Mouse (Mus musculus): Measurements from ENCODE around the gene Ush2a. TPM values are rescaled to one million over a fixed set of nuclear protein-coding genes. Genes with fewer than 3 reads are reported as not detected.
A peak's percentile ranks its signal among the peaks of the same experiment; 100 is the strongest.

Ush2a gene
- total and polyA plus RNA-seq, 2 experiments, result under 0.01 TPM

GRCm38 (mm10) chr1:188770828-188771227 lies 509.0 kb downstream of the Ush2a start:
- no peaks in the 10 kb centered on the region for H3K79me2 ChIP-seq (ENCODE audit: control insufficient read depth, insufficient read depth, low read length)
- TF ChIP-seq CTCF (IDR thresholded peaks at IDR 0.05; ENCODE audit: low read depth, low read length), result no peak
- TF ChIP-seq POLR2A (IDR thresholded peaks at IDR 0.05; ENCODE audit: extremely low read depth, insufficient read depth, low read length), result no peak
- no peak overlapping the region for H3K9ac ChIP-seq (ENCODE audit: low read depth, low read length)
- H3K4me3 ChIP-seq (ENCODE audit: insufficient read depth, low read depth, low read length), result no peak overlapping the region
- no peak for DNase-seq (ENCODE audit: extremely low read depth, low read depth, low spot score)
- H3K4me1 ChIP-seq (ENCODE audit: control insufficient read depth, insufficient read depth, low read length), result no peaks in the 10 kb centered on the region
- no peaks in the 10 kb centered on the region for H3K36me3 ChIP-seq (ENCODE audit: control insufficient read depth, insufficient read depth, low read length)
- WGBS, result 78% methylated on average over 1 of the region's 1 CpGs
- H3K27me3 ChIP-seq (ENCODE audit: control insufficient read depth, insufficient read depth, low read length), result no peaks in the 10 kb centered on the region
- no peak overlapping the region for H3K27ac ChIP-seq (replicated peaks; ENCODE audit: insufficient read depth, low read depth, low read length)

GRCm38 (mm10) chr1:188772516-188773229 lies 510.9 kb downstream of the Ush2a start:
- WGBS, result 88% methylated on average over 7 of the region's 7 CpGs
- DNase-seq (ENCODE audit: extremely low read depth, low read depth, low spot score), result no peak
- TF ChIP-seq POLR2A (IDR thresholded peaks at IDR 0.05; ENCODE audit: extremely low read depth, insufficient read depth, low read length) (no peak), CTCF (IDR thresholded peaks at IDR 0.05; ENCODE audit: low read depth, low read length) (no peak)
- Histone ChIP-seq H3K79me2 (ENCODE audit: control insufficient read depth, insufficient read depth, low read length) (no peaks in the 10 kb centered on the region), H3K36me3 (ENCODE audit: control insufficient read depth, insufficient read depth, low read length) (no peaks in the 10 kb centered on the region), H3K9ac (ENCODE audit: low read depth, low read length) (no peak overlapping the region), H3K27ac (replicated peaks; ENCODE audit: insufficient read depth, low read depth, low read length) (no peak overlapping the region), H3K4me3 (ENCODE audit: insufficient read depth, low read depth, low read length) (no peak overlapping the region), H3K4me1 (ENCODE audit: control insufficient read depth, insufficient read depth, low read length) (no peaks in the 10 kb centered on the region), H3K27me3 (ENCODE audit: control insufficient read depth, insufficient read depth, low read length) (no peaks in the 10 kb centered on the region)

- Histone ChIP-seq H3K79me2 (ENCODE audit: control insufficient read depth, insufficient read depth, low read length) (no peaks in the 10 kb centered on the region), H3K27me3 (ENCODE audit: control insufficient read depth, insufficient read depth, low read length) (no peaks in the 10 kb centered on the region), H3K9ac (ENCODE audit: low read depth, low read length) (no peak overlapping the region), H3K36me3 (ENCODE audit: control insufficient read depth, insufficient read depth, low read length) (no peaks in the 10 kb centered on the region), H3K27ac (replicated peaks; ENCODE audit: insufficient read depth, low read depth, low read length) (no peak overlapping the region), H3K4me3 (ENCODE audit: insufficient read depth, low read depth, low read length) (no peak overlapping the region), H3K4me1 (ENCODE audit: control insufficient read depth, insufficient read depth, low read length) (no peaks in the 10 kb centered on the region)
- 93% methylated on average over 7 of the region's 7 CpGs for WGBS
- no peak for DNase-seq (ENCODE audit: extremely low read depth, low read depth, low spot score)
- TF ChIP-seq CTCF (IDR thresholded peaks at IDR 0.05; ENCODE audit: low read depth, low read length) (no peak), POLR2A (IDR thresholded peaks at IDR 0.05; ENCODE audit: extremely low read depth, insufficient read depth, low read length) (no peak)
Measured at GRCm38 (mm10) chr1:188773631-188774030, 511.8 kb downstream of the Ush2a start.

GRCm38 (mm10) chr1:188777556-188778161 lies 515.8 kb downstream of the Ush2a start:
- TF ChIP-seq CTCF (IDR thresholded peaks at IDR 0.05; ENCODE audit: low read depth, low read length) (no peak), POLR2A (IDR thresholded peaks at IDR 0.05; ENCODE audit: extremely low read depth, insufficient read depth, low read length) (no peak)
- DNase-seq (ENCODE audit: extremely low read depth, low read depth, low spot score), result no peak
- 72% methylated on average over 8 of the region's 8 CpGs for WGBS
- H3K27ac ChIP-seq (replicated peaks; ENCODE audit: insufficient read depth, low read depth, low read length), result no peak overlapping the region
- H3K9ac ChIP-seq (ENCODE audit: low read depth, low read length), result no peak overlapping the region
- H3K4me3 ChIP-seq (ENCODE audit: insufficient read depth, low read depth, low read length), result no peak overlapping the region
- no peaks in the 10 kb centered on the region for H3K79me2 ChIP-seq (ENCODE audit: control insufficient read depth, insufficient read depth, low read length)
- H3K27me3 ChIP-seq (ENCODE audit: control insufficient read depth, insufficient read depth, low read length), result no peaks in the 10 kb centered on the region
- H3K36me3 ChIP-seq (ENCODE audit: control insufficient read depth, insufficient read depth, low read length), result no peaks in the 10 kb centered on the region
- H3K4me1 ChIP-seq (ENCODE audit: control insufficient read depth, insufficient read depth, low read length), result no peaks in the 10 kb centered on the region

GRCm38 (mm10) chr1:188785056-188785455 lies 523.2 kb downstream of the Ush2a start:
- whole genome bisulfite sequencing, result 92% methylated on average over 10 of the region's 10 CpGs
- Histone ChIP-seq H3K27ac (replicated peaks; ENCODE audit: insufficient read depth, low read depth, low read length) (no peak overlapping the region), H3K79me2 (ENCODE audit: control insufficient read depth, insufficient read depth, low read length) (no peaks in the 10 kb centered on the region), H3K4me1 (ENCODE audit: control insufficient read depth, insufficient read depth, low read length) (no peaks in the 10 kb centered on the region), H3K4me3 (ENCODE audit: insufficient read depth, low read depth, low read length) (no peak overlapping the region), H3K27me3 (ENCODE audit: control insufficient read depth, insufficient read depth, low read length) (no peaks in the 10 kb centered on the region), H3K36me3 (ENCODE audit: control insufficient read depth, insufficient read depth, low read length) (no peaks in the 10 kb centered on the region), H3K9ac (ENCODE audit: low read depth, low read length) (no peak overlapping the region)
- TF ChIP-seq CTCF (IDR thresholded peaks at IDR 0.05; ENCODE audit: low read depth, low read length), result no peak
- TF ChIP-seq POLR2A (IDR thresholded peaks at IDR 0.05; ENCODE audit: extremely low read depth, insufficient read depth, low read length), result no peak
- no peak for DNase-seq (ENCODE audit: extremely low read depth, low read depth, low spot score)

GRCm38 (mm10) chr1:188805069-188805468 lies 543.2 kb downstream of the Ush2a start:
- WGBS, result 34% methylated on average over 2 of the region's 2 CpGs
- Histone ChIP-seq H3K4me3 (ENCODE audit: insufficient read depth, low read depth, low read length) (no peak overlapping the region), H3K27me3 (ENCODE audit: control insufficient read depth, insufficient read depth, low read length) (no peaks in the 10 kb centered on the region), H3K4me1 (ENCODE audit: control insufficient read depth, insufficient read depth, low read length) (no peaks in the 10 kb centered on the region; the same call in 1 of the 2 replicates), H3K27ac (replicated peaks; ENCODE audit: insufficient read depth, low read depth, low read length) (no peak overlapping the region), H3K9ac (ENCODE audit: low read depth, low read length) (no peak overlapping the region), H3K36me3 (ENCODE audit: control insufficient read depth, insufficient read depth, low read length) (no peaks in the 10 kb centered on the region), H3K79me2 (ENCODE audit: control insufficient read depth, insufficient read depth, low read length) (no peaks in the 10 kb centered on the region)
- DNase-seq (ENCODE audit: extremely low read depth, low read depth, low spot score), result peak; percentile 25
- TF ChIP-seq CTCF (IDR thresholded peaks at IDR 0.05; ENCODE audit: low read depth, low read length), result peak; percentile 29
- no peak for TF ChIP-seq POLR2A (IDR thresholded peaks at IDR 0.05; ENCODE audit: extremely low read depth, insufficient read depth, low read length)
